Mouse (Mus musculus) thymus, adult 18-20 months (tissue): Measurements from ENCODE around the gene Magi1.

ENCODE experiments used
- DNase-seq, 2 experiments: peaks; one replicate each; pipeline ENCODE4 v3.0.0; 2022; ENCODE audit warnings: mixed read lengths in 2 of 2

Gene Magi1

DNA sequence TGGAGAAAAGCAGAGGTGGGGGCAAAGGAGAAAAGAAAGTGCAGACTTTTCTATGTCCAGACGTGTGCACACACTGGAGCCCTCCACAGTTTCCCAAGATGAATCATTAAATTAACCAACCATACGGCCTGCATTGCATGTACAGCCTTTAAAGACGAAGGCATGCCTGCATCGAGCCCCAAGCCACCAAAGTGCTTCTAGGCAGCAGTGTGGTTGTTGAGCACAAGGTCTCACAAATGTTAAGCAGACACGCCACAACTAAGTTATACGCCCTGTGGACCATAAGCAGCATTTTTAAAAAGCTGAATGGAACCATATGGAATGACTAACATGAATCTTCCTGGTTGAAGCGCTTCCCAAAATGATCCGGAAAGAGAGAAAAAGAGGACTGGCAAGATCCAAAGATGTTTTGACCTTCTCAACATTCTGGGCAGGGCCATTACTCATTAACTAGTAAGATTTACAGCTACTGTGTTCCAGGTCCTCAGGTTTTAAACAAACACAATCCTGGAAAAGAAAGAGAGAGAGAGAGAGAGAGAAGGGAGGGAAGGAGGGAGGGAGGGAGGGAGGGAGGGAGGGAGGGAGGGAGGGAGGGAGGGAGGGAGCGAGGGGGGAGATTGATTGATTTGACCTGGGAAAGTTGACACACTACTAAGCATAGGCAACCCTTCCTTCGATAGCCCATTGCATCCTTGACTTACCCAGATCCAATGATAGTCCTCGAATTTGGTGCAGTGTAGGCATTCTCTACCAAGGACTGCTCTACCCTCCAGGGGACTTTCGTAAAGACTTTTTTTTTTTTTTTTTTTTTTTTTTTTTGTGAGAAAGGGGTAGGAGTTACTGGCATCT is 26.5 kb downstream of the Magi1 start:
- DNase-seq, result no peak

DNA sequence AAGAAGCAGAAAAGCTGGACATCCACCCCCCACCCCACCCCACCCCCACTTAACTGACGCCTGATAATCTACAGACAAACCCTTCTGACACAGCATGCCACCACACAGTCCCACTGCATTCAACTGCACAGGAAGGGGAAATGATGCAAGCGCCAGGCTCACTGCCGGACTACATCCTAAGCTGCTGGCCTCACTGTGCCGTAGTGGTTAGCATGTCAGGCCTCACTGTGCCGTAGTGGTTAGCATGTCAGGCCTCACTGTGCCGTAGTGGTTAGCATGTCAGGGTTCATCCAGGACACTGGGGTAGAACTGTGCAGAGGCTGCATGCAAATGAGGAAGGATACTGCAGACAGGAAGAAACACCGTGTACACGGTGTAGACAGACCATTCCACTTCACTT is 29.8 kb downstream of the Magi1 start:
- DNase-seq, result no peak

DNA sequence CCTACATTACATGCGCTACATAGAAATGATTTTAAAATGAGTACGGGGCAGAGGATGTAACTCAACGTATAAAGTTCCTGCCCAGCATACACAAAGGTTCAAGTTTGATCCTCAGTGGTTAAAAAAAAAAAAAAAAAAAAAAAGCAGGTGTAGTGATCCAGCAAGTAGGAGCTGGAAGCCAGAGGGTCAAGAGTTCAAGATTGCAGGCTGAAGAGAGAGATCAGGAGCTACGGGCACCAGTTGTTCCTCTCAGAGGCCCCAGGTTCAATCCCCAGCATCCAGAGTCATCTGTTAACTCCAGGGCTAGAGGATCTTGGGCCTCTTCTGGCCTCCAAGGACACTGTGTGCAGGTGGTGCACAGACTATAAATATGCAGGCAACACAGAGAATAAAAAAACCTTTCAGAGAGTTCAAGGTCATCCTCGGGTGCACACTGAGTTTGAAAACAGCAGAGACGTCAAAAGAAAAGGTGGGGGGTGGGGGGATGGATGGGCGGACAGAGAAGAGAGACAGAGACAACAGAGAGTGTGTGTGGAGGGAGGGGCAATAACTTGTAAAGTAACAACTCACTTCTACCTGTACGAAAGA is 32.3 kb downstream of the Magi1 start:
- DNase-seq, result no peak

DNA sequence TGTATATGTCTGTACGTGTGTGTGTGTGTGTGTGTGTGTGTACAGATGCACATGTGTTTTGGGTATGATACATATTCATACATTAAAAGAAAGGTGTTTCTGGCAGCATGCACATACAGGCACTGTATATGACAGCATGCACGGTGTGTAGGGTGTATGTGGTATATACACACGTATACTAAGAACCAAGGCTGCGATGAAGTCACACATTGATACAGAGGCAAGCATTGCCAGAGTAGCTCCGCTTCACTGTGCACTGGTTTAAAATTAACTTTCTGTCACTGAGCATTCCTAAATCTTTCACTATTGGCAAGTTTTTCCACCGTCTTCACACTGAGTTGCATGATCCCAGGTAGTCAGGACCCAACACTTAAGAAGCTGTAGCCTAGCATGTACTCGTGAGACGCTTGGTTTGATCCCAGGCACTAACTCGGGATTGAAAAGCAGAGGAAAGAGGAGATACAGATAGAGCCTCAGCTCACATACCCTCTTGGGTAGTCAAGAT is 34.4 kb downstream of the Magi1 start:
- DNase-seq, result no peak

DNA sequence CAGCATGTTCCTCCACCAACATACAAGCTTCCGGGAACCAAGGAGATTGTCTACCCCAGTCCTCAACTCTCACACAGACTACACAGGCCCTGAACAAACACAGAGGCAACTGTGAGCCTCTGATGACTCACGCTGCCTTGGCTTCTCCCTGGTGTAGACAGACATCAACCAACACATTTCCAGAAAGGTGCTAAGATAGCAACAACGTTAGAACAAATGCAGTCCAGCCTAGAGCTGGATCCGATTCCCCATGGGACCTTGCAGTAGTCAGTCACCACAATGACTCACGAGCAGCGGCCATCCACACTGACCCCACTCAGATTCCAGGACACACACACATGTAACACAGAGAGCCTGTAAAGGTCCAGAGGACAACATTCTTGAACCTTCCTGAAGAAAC is 42.5 kb downstream of the Magi1 start:
- DNase-seq, result no peak

DNA sequence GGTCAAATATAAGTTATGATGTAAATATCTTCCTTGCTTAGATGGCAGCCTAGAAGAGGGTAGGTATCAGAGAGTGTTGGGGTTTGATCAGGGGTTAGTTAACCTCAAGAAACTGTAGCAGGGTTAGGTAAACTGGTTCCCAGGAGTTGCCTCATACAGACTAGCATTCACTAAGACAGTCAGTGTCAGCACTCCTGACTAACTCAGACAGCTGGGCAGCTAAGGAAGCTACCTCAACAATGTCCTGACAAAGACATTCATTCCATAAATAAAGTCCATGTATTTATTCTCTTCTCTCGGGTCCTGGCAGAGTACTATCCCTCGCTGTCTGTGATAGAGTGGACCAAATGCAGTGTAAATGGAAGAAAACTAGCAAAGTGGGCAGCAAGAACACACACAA is 45.1 kb downstream of the Magi1 start:
- DNase-seq, result no peak

DNA sequence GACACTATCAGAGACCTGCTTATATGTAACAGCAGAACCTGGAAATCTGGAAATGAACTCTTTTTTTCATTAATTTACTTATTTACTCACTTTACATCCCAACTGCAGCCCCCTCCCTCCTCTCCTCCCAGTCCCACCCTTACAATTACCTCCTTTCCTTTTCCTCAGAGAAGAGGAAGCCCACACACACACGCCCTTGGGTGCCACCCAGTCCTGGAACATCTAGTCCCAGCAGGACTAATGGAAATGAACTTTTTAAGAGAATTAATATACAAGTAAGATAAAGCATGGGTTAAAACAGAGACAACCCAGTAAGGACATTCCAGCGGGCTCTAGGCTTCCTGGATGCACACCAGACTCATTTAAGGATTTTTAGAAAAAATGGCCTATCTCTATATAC is 46.8 kb downstream of the Magi1 start:
- no peak for DNase-seq

DNA sequence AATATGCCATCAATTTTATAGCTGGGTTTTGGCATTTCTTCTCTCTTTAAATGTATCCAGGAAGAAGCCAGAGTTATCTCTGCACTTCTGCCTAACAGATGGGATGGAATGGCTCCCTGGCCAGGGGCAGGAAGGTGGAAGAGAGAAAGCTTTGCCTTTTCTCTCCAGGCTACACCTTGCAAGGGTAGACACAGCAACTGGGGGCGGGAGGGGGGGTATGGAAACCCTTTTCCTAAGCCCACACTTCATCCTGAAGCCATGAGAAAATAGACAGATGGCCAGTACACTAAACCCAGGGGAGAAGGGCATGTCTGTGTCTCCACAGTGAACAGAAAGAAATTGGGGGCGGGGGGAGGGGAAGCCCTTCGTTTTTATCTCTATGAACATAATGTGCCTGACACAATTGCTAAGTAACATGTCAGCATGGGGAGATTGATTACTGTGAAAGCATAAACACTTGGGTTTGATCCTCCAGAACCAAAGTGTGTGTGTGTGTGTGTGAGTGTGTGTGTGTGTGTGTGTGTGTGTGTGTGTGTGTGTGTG is 51.4 kb downstream of the Magi1 start:
- DNase-seq, result no peak

DNA sequence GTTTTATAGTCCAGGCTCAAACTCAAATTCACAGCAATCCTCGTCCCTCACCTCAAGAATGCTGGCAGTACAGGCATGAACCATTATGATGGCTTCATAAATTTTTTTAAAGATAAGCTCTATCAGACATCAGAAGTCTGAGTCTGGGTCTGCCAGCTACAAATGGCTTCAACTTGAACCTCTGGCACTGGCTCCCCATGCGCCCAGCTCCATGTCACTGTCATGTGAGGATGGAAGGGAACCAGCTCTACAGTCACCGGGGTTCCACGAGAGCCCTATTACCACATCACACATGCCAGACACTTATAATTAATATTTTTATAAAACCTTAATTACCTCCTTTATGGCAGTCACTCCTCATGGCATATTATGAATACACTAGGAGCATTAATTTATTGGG is 51.9 kb downstream of the Magi1 start:
- DNase-seq, result no peak

DNA sequence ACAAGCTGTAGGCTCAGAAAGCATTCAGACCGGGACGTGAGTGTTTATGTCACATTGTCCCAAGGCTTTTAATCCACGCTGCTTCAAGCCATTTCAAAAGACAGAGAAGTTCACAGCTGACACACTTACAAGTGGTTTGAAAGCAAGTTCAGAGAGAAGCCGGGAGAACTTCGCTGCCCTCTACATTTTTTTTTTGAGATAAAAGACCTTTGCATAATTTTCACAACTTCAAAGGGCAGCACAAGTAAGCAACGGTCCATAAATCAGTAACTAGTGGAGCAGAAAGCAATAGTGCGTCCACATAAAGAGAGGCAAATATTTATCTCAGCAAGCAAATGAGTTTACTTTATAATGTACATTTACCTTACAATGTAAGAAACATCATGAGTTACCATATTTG is 52.4 kb downstream of the Magi1 start:
- DNase-seq, result no peak

DNA sequence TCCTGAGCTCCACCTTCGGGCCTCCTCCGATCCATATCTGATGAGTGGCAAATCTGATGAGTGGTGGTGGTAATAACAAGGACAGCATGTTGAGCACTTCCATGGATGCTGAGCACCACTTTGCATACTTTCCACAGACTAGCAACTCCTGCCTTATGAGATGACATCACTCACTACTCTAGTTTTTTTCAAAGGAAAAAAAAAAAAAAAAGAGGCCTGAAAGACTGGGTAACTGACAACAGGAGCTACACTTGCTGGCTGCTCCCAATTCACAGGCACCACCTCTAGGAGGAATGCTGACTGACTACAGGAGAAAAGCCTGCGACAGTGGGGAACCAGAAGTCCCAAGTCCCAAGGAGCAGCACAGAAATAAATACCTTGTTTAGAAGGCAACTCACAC is 52.8 kb downstream of the Magi1 start:
- no peak for DNase-seq

DNA sequence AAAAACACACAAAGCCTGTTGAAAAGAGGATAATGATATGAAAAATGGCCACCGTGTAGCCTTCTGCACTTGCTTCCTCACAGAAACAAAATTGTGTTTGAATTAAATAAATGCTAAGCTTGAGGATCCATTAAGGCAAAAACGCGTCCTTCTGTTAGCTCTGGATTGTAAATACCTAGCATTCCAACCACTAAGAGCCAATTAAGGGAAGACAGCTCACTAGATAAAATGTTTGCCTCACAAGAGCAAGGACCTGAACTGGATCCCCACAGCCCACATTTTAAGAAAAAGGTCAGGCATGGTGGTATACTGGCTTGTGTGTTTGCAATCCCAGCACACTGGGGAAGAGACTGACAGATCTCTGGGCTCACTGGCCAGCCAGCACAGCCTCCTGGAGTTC is 53.6 kb downstream of the Magi1 start:
- DNase-seq, result no peak

DNA sequence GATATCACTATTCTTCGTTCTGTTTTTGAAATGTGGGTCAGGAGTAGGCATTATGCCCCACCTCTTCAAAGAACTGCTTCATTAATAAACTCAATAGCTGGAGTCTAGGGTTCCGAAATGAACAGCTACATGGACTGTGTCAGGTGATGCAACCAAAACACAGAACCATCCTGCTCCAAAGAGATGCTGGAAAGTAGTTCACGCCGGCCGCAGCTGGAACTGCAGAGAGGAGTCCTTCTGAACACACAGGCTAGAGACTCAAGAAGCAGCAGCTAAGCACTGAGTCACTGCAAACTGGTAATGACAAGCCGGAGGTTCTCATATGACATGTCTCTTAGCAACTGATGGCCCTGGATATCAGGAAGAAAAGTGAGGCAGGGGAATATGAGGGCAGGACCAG is 57.5 kb downstream of the Magi1 start:
- DNase-seq, result no peak

DNA sequence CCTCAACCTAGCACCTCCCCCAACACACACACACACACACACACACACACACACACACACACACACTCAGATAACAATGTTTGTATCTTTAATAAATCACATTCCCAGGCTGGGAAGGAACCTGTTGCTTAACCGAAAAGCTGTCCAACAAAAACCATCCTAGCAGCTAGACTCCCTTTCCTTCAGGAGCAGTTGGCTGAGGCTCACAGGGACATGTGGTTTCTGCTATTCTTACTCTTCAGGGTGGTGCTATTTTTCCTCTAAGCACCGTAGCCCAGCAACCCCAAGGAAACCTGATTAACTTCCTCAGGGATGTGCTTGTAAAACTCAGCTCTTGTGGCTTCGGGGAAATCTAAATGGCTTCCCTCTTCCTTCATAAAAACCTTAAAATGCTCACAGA is 57.9 kb downstream of the Magi1 start:
- DNase-seq, result no peak

DNA sequence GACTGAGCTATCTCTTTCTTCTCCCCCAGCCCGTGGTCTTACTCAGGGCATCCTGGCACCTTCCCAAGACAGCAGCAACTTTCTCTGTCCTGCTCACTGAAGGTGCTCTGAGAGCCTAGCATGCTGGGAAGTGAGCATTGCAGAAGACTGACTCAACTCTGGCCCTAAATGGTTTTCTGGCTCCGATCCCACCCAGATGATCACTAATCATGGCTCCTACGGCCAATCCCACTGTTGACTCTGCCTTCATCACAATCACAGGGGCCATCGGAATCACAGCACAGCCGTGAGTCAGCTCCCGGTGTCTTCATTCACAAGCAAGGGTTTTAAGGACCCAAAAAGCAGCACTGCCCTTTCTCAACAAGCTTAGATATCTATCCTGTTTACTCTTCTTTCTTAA is 58.6 kb downstream of the Magi1 start:
- no peak for DNase-seq

DNA sequence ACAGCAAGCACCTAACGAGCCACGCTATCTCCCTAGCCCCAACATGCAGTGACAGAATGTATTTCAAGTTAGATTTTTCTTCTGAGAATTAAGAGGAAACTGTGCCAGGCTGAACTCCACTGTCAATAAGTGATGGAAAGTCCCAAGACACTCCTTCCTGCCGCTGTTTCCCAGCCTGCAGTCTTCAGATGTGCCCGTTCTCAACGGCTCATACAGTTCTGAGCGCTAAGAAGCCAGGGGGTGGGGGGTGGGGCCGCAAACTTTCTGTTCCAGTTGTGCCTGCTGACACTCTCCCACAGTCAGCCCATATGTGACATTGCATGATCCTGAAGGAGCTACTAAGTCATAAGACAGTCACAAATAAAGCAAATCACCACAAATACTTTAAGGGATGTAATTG is 61.5 kb downstream of the Magi1 start:
- DNase-seq, result no peak

DNA sequence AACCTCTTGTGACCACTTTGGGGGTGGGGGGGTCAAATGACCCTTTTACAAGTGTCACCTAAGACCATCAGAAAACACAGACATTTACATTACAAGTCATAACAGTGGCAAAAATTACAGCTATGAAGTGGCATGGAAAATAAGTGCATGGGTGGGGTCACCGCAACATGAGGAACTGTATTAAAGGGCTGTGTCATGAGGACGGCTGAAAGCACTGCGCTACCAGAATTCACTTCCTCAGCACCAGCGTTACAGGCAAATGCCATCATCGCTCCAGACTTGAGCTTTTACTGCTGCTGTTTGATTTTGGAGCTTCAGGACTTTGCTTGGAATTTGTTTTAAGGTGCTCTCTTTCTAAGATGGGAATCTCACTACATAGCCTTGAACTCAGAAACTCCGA is 62.0 kb downstream of the Magi1 start:
- no peak for DNase-seq

DNA sequence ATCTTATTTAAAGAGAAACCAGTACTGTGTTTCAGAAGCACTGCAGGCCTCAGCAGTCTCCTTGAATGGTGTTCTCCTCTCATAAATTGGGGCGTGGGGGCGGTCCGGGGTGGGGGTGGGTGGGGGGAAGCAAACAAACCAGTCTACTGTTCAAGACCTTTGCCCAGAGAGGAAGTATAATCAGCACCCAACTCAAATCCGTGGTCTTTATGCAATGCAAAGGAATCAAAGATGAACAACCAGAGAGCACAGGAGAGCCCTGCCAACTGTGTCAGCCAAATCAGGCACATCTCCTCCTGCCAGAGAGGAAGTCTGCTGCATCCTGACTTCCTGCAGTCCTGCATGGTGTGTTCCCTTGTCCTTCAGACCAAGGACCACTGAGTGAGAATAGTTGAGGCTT is 65.6 kb downstream of the Magi1 start:
- DNase-seq, result no peak

DNA sequence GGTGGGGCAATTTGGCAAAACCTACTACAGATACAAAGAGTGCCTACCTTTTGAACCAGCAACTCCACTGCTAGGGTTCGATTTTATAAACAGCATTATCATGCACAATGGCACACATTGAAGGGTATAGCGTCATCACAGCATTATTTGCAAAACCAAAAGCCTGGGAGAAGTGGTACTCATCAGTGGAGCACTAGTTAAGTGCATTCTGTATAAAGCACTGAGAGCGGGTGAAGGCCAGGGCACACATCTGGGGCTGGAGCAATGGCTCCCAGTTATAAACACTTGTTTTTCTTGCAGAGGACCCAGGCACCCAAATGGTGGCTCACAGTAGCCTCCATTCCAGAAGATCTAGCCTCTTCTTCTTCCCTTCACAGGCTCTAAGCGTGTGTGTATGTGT is 67.9 kb downstream of the Magi1 start:
- DNase-seq, result no peak

DNA sequence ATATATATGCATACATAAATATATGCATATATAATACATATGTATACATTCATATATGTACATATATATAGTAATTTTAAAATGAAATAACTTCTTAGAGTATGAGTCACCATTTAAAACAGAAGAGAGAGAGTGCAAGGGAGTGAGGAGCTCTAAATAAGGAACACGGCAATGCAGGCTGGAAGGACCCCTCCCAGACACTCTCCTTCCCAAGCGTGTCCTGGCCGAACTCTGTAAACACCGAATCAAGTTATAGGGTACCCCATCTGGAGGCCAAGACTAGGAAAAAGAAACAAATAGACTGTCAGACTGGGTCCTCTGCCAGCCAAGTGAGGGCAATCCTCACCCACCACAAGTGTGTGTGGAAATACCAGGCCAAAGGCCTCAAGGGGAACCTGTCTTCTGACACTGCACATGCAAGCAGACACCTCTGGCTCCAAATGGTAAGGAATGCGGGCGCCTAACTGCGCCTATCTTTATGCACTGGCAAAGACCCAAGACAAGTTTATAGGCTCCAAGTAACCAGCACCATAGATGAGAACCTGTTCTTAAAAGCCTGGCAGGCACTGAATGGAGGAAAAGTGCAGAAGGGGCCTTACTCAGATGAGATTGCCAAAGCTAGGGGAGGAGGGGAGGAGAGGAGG is 68.7 kb downstream of the Magi1 start:
- no peak for DNase-seq

DNA sequence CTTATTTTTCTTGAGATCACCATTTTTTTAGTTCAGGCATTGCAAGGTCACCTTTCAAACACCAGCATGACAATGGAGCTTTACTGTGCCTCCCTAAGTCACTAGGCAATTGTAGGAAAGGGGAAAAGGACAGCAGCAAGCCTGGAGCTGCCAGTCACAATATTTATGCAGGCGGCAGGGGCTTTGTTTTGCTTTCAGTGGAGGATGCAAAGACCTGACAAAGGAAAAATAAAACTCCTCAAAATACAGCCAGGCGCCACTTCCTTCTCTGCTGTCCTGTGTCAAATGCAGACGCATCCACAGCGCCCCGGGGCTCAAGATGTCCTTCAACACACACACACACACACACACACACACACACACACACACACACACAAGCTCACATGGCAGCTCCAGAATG is 77.8 kb downstream of the Magi1 start:
- DNase-seq, result no peak

DNA sequence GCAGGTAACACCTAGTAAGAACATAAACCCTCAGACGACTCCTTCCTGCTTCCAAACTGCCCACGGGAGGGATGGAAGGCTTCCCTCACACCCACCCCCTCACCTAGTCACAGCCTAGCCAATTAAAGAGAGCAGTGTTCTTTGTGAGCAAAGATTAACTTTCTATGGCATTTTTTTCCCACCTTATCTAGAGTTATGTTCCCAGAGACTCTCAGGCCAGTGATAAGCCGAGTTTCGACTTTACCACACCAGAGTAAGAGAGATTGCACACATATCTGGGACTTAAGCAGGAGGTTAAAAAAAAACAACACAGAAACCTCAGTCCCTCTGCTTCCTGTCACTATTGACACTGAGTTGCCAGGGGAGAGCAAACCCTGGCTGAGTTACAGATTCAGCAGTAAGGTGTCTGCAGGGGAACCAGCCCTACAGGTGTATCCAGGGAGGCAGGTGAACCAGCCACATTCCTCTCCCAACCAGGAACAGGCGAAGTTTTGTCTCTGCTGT is 80.0 kb downstream of the Magi1 start:
- no peak for DNase-seq

DNA sequence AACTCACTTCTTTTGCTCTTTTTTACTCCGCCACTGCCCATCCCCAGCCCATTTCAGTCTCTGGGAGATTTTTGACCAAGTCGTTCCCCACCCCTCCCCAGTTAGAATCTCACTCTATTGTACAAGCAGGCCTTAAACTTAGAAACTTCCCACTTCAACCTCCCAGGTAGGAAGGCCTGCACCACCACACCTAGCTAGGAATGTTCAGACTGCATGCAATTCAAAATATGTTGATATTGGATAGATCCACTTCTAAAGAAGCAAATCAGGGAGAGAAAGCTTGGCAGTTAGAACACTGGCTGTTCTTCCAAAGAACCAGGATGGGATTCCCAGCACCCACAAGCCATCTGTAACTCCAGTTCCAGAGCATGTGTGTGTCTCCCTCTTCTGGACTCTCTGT is 81.8 kb downstream of the Magi1 start:
- no peak for DNase-seq

DNA sequence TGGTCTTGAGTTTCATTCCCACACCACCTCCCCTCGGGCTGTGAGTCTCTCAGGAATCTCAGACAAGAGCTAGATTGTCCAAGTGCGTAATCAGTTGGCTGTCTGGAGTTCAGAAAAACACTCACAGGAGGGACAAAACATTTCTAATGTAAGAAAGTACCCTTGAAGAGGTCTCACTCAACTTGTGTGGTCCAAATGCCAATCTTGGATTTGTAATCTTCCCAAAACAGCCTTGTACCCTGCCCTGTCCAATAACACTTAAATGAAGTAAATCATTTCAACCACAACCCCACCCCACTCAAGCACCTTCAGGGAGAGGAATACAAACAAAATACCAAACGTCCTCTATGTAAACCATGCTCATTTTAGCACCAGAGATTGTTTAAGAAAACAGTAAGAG is 82.8 kb downstream of the Magi1 start:
- no peak for DNase-seq
